Mouse (Mus musculus) hindbrain, embryonic 14.5 days (tissue): ENCODE results near the gene Olfr301. TPM values are rescaled to one million over a fixed set of nuclear protein-coding genes. Genes with fewer than 3 reads are reported as not detected.

Source experiments
- ATAC-seq: fragments of 200-750 bp; cut with Nextera tagmentation; 2 replicates; pipeline ENCODE4 v1.8.0; 2017; ENCODE audit warnings: moderate number of reproducible peaks, mild to moderate bottlenecking, moderate TSS enrichment, moderate library complexity; ENCODE audit not compliant: low FRiP score
- DNase-seq: peaks from one replicate; pipeline ENCODE4 v3.0.0-alpha.2; 2015; ENCODE audit warnings: low spot score
- H3K27ac ChIP-seq: fragments of 300-500 bp; sonication (generic); 2 replicates; pipeline ENCODE4 v1.5.1; 2014; ENCODE audit warnings: mild to moderate bottlenecking, moderate library complexity
- H3K27me3 ChIP-seq: fragments of 300-500 bp; sonication (generic); 2 replicates; pipeline ENCODE4 v1.6.1; 2014; ENCODE audit warnings: mild to moderate bottlenecking, low read length, mixed read lengths; ENCODE audit not compliant: control insufficient read depth, insufficient read depth
- H3K36me3 ChIP-seq: fragments of 300-500 bp; sonication (generic); replicated peaks from 2 replicates; pipeline ENCODE4 v1.6.1; 2014; ENCODE audit not compliant: control insufficient read depth, insufficient read depth
- H3K4me1 ChIP-seq: fragments of 300-500 bp; sonication (generic); replicated peaks from 2 replicates; pipeline ENCODE4 v1.6.1; 2014; ENCODE audit warnings: antibody characterized with exemption, low read length, mixed read lengths; ENCODE audit not compliant: control insufficient read depth, insufficient read depth
- H3K4me2 ChIP-seq: fragments of 300-500 bp; sonication (generic); replicated peaks from 2 replicates; pipeline ENCODE4 v1.6.1; 2014; ENCODE audit warnings: mild to moderate bottlenecking, moderate library complexity
- H3K4me3 ChIP-seq: fragments of 300-500 bp; sonication (generic); replicated peaks from 2 replicates; pipeline ENCODE4 v1.5.1; 2014; ENCODE audit warnings: mild to moderate bottlenecking, low read length
- H3K9ac ChIP-seq: fragments of 300-500 bp; sonication (generic); 2 replicates; pipeline ENCODE4 v1.6.1; 2014
- H3K9me3 ChIP-seq: fragments of 300-500 bp; sonication (generic); 2 replicates; pipeline ENCODE4 v1.6.1; 2016; ENCODE audit warnings: low read length; ENCODE audit not compliant: control insufficient read depth
- WGBS: fragments of 180-500 bp; shearing (Covaris S2); extraction: QIAGEN DNeasy Blood & Tissue Kit; methylation state at CpG from one replicate; pipeline ENCODE4 v1.1.7; 2014; 5-methylcytosine and 5-hydroxymethylcytosine counted together
- polyA plus RNA-seq: library from polyadenylated mRNA; unstranded; fragments of >200 nt; fragmentation: Nextera tagmentation; extraction: Ambion mirVana; gene quantifications from 2 replicates; pipeline ENCODE4 v1.2.1, GENCODE M21; 2014

Gene Olfr301
- polyA plus RNA-seq: not detected in 2 replicates

- H3K4me1 ChIP-seq: no peaks in the 10 kb centered on the region
- no peaks in the 10 kb centered on the region for H3K36me3 ChIP-seq
- no peaks in the 10 kb centered on the region for H3K9me3 ChIP-seq
- H3K27ac ChIP-seq: no peak within 1 kb of the TSS
- ATAC-seq: no peak
- no peak within 1 kb of the TSS for H3K4me3 ChIP-seq
- no peak within 1 kb of the TSS for H3K9ac ChIP-seq
- no peak for DNase-seq
- no peaks in the 10 kb centered on the region for H3K27me3 ChIP-seq
- WGBS: 89% methylated on average over 2 of the region's 2 CpGs
- no peak within 1 kb of the TSS for H3K4me2 ChIP-seq
Measured at GRCm38 (mm10) chr7:86403546-86403945, at the start of gene Olfr301. Olfr301 (plus strand) TSS chr7:86403846.

GRCm38 (mm10) chr7:86366828-86367227, 36.8 kb upstream of the Olfr301 start, which contains the start of gene Olfr305:
Olfr305 (minus strand) TSS chr7:86366928.
- WGBS: 89% methylated on average over 1 of the region's 1 CpGs
- Histone ChIP-seq H3K9me3 (no peaks in the 10 kb centered on the region), H3K9ac (no peak within 1 kb of the TSS), H3K4me2 (no peak within 1 kb of the TSS), H3K4me3 (no peak within 1 kb of the TSS), H3K4me1 (no peaks in the 10 kb centered on the region), H3K36me3 (no peaks in the 10 kb centered on the region), H3K27ac (no peak within 1 kb of the TSS), H3K27me3 (no peaks in the 10 kb centered on the region)
- ATAC-seq: no peak
- DNase-seq: no peak

GRCm38 (mm10) chr7:86385769-86386168, 17.9 kb upstream of the Olfr301 start:
- 74% methylated on average over 3 of the region's 3 CpGs for WGBS
- Histone ChIP-seq H3K9me3 (no peaks in the 10 kb centered on the region), H3K27me3 (no peaks in the 10 kb centered on the region)

GRCm38 (mm10) chr7:86386558-86386957, 17.1 kb upstream of the Olfr301 start, which contains the start of gene Olfr304:
Olfr304 (minus strand) TSS chr7:86386658.
- WGBS: 77% methylated on average over 1 of the region's 1 CpGs
- H3K4me2 ChIP-seq: no peak within 1 kb of the TSS
- H3K9me3 ChIP-seq: no peaks in the 10 kb centered on the region
- H3K27me3 ChIP-seq: no peaks in the 10 kb centered on the region
- H3K9ac ChIP-seq: no peak within 1 kb of the TSS
- no peak for DNase-seq
- no peak within 1 kb of the TSS for H3K4me3 ChIP-seq
- no peaks in the 10 kb centered on the region for H3K4me1 ChIP-seq
- H3K27ac ChIP-seq: no peak within 1 kb of the TSS
- ATAC-seq: no peak
- no peaks in the 10 kb centered on the region for H3K36me3 ChIP-seq

More at GRCm38 (mm10) chr7:86385769-86386168, 17.9 kb upstream of the Olfr301 start:
- Histone ChIP-seq H3K4me1 (no peaks in the 10 kb centered on the region), H3K4me2 (no peak overlapping the region), H3K27ac (no peak overlapping the region), H3K9ac (no peak overlapping the region), H3K36me3 (no peaks in the 10 kb centered on the region), H3K4me3 (no peak overlapping the region)
- DNase-seq (no peak), ATAC-seq (no peak)

GRCm38 (mm10) chr7:86397689-86398088, 6.0 kb upstream of the Olfr301 start, which contains the start of gene Olfr303:
Olfr303 (minus strand) TSS chr7:86397789.
- Histone ChIP-seq H3K9ac (no peak within 1 kb of the TSS), H3K4me1 (no peaks in the 10 kb centered on the region), H3K4me2 (no peak within 1 kb of the TSS), H3K27me3 (no peaks in the 10 kb centered on the region), H3K4me3 (no peak within 1 kb of the TSS), H3K27ac (no peak within 1 kb of the TSS), H3K36me3 (no peaks in the 10 kb centered on the region), H3K9me3 (no peaks in the 10 kb centered on the region)
- no peak for ATAC-seq
- DNase-seq: no peak

- no peaks in the 10 kb centered on the region for H3K4me1 ChIP-seq
- H3K36me3 ChIP-seq: no peaks in the 10 kb centered on the region
- H3K4me3 ChIP-seq: no peak within 1 kb of the TSS
- ATAC-seq (no peak), DNase-seq (no peak)
- no peaks in the 10 kb centered on the region for H3K27me3 ChIP-seq
- no peak within 1 kb of the TSS for H3K27ac ChIP-seq
- no peak within 1 kb of the TSS for H3K9ac ChIP-seq
- WGBS: 86% methylated on average over 1 of the region's 1 CpGs
- no peak within 1 kb of the TSS for H3K4me2 ChIP-seq
- H3K9me3 ChIP-seq: no peaks in the 10 kb centered on the region
Measured at GRCm38 (mm10) chr7:86459621-86460020, 56.0 kb downstream of the Olfr301 start, which contains the start of gene Olfr299. Olfr299 (plus strand) TSS chr7:86459921.

Other genes with a start within 250 kb of the Olfr301 start
- not detected in 2 replicates for gene Vmn2r75, start 232.1 kb upstream of the Olfr301 start, polyA plus RNA-seq
- gene Vmn2r76, start 157.5 kb upstream of the Olfr301 start, polyA plus RNA-seq: not detected in 2 replicates
- not detected in 2 replicates for gene Olfr310, start 126.7 kb upstream of the Olfr301 start, polyA plus RNA-seq
- not detected in 2 replicates for gene Olfr309, start 90.1 kb upstream of the Olfr301 start, polyA plus RNA-seq
- not detected in 2 replicates for gene Olfr308, start 78.2 kb upstream of the Olfr301 start, polyA plus RNA-seq
- not detected in 2 replicates for gene Olfr307, start 66.3 kb upstream of the Olfr301 start, polyA plus RNA-seq
- gene Olfr305, start 36.9 kb upstream of the Olfr301 start, polyA plus RNA-seq: not detected in 2 replicates
- gene Olfr304, start 17.2 kb upstream of the Olfr301 start, polyA plus RNA-seq: not detected in 2 replicates
- not detected in 2 replicates for gene Olfr303, start 6.1 kb upstream of the Olfr301 start, polyA plus RNA-seq
- gene Olfr299, start 56.1 kb downstream of the Olfr301 start, polyA plus RNA-seq: not detected in 2 replicates
- not detected in 2 replicates for gene Olfr298, start 88.6 kb downstream of the Olfr301 start, polyA plus RNA-seq
- not detected in 2 replicates for gene Olfr297, start 116.1 kb downstream of the Olfr301 start, polyA plus RNA-seq
- gene Olfr295, start 180.0 kb downstream of the Olfr301 start, polyA plus RNA-seq: not detected in 2 replicates
- gene Olfr294, start 212.8 kb downstream of the Olfr301 start, polyA plus RNA-seq: not detected in 2 replicates
- not detected in 2 replicates for gene Olfr293, start 245.2 kb downstream of the Olfr301 start, polyA plus RNA-seq